Mouse (Mus musculus): ENCODE measurements around the gene Myo1d.

Myo1d gene

DNA sequence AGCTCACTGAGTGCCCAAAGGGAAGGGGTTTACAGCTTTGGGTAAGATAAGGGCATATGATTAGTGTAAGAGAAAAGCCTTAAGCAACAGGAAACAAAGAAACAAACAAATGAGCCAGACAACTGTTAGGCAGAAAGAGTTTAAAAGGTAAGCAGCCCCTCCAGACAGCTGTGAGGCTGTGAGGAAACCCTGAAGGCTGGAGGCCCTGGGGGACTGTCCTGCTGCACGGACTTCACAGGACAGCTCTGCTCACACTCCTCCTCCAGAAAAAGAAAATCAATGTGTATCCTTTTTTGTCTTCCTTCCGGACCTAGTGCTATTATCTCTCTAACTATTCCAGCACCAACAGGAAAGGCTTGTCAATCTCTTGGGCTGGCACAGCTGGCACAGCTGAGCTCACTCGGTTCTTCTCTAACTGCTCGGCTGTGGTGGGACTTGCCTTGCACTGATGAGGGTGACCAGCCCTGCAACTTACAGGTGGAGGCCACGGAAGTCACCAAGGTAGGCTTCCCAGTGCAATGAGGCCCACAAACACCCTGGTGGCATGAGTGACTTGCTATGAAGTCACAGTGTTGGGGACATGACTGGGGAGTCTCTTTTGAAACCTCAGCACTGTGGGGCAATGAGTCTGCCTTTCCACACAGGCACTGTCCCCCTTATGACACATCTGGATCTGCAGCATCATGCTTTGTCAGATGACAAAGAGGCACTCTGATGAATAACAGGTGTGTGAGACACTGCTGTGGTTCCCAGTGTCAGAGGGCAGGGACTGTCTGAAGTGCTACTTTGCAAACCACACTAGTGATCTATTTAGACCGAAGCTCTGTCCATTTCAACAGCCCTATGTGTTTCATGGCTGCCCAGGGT, 275.1 kb downstream of the Myo1d start:
- DNase-seq (ENCODE audit: low spot score in 2 of 2): peak; percentile 39 to 56

DNA sequence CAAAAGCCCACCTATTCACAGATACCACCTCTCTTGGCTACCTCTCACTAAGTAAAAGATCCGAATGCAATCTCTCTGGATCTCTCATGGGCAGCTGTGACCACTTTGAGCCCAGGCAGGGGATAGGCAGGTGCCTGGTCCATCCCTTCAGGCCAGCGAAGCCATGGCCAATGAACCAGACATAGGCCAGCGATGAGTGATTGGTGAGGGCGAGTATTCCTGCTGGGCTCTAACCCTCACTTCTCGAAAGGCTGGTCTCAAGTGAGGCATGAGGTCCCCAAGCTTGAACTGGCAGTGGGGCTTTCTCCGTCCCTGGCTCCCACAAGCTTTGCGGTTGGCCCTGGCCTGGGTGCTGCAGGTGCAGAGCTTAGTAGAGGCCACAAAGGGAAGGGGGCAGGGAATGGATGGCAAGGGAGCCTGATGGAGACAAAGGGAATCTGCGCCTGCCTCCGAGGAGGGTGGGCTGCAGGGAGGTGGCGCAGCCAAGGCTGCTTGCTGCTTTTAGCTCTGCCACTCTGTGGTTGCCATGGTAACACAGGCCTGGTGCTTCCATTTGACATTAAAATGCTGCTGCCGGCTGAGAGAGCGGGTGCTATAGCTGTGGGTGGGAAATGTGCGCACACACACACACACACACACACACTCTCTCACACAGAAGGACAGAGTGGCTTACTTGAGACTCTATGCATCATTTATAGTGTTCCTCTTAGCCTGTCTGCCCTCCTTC, 275.9 kb downstream of the Myo1d start:
- DNase-seq (ENCODE audit: low spot score in 2 of 2): peak; percentile 72 to 77

DNA sequence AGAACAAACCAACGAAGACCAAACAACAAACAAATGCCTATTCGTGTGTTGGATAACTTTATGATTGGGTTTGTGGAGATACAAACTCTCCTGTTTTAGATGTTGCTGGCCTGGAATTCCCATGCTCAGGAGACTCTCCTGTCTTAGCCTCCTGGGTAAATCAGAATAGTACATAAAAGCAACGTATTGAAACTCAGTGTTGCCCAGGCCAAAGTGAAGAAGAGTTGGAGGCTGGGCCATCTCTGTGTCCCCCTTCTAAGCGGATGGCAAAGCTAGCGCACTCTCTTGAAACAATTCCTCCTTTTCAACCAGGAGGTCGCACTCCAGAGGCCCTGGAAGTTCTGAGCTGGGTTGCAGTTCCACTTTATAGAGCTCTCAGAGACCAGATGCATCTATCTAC, 276.5 kb downstream of the Myo1d start:
- DNase-seq (ENCODE audit: low spot score in 2 of 2): no peak

DNA sequence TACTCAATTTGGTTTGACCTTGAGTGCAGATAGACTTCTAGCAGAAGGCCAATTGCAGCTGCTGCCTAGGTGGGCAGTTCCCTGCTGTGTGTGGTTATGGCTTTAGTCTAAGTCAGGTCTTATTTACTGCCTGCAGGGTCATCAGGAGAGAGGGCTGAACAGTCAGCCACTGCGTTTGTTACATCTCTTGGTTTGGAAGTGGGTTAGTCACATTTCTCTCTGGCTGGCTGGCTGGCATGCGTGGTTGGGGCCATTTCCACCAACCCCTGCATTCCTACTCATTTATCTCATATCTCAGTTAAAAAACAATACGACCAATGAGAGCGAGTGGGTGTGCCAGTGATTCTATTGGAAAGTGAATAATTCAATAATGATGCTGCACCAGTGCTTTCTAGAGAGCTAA, 280.3 kb downstream of the Myo1d start:
- DNase-seq (ENCODE audit: low spot score in 2 of 2): no peak

DNA sequence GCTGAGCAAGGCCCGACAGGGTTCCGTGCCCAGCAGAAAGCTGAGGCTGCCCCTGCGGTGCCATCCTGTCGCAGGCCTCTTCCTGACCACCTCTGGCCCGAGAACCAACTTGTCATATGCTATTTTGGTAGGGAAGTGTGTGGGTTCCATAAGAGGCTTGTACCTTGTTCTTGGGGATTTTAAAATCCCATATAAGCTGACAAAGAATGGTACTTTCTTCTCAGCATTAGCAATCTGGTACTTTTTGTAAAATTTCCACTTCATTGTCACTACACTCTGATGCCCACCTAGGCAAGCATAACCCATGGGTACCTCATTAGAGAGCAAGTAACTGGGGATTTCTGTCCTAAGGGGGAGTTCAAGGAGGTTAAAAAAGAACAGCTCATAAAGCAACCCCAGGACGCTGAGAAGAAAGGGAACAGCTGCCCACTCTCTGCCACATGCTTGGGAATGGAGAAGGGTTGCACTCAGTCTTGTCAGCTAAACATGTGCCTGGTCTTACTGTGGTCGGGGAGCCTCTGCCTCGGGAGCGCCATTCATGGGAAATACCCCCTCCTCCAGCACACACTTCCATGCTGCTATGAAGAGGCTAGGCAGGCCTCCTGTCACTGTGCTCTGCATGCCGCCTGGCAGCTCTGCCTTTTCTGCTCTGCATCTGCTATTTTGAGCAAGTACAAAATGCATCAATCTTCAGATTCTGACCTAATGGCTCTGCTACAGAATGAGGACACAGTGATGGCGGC, 281.3 kb downstream of the Myo1d start:
- DNase-seq (ENCODE audit: low spot score in 2 of 2): no peak

DNA sequence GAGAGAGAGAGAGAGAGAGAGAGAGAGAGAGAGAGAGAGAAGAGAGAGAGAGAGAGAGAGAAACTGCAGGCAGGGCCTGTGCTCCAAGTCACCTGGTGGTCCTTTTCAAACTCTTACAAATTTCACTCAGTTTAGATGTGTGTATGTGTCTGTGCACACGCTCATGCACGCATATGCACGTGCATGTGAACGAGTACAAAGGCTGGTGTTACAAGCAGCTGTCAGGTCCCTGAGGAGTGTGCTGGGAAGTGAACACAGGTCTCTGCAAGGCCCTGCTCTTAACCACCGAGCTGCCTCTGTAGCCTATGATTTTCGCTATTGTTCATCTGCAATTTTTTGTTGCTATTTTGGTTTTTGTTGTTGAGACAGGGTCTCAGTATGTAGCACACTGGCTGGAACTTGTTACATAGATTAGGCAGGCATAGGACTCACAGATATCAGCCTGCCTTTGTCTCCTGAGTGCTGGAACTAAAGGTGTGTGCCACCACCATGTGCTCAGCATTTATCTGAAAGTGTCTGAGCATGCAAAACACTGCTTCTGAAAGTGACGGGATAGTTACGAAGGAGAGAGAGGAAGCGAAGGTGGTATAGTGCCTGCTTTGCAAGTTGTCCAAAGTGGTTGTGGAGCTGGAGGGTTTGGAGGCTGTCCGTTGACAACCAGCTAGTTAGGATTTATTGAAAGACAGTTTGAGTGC, 282.5 kb downstream of the Myo1d start:
- DNase-seq (ENCODE audit: low spot score in 2 of 2): no peak

DNA sequence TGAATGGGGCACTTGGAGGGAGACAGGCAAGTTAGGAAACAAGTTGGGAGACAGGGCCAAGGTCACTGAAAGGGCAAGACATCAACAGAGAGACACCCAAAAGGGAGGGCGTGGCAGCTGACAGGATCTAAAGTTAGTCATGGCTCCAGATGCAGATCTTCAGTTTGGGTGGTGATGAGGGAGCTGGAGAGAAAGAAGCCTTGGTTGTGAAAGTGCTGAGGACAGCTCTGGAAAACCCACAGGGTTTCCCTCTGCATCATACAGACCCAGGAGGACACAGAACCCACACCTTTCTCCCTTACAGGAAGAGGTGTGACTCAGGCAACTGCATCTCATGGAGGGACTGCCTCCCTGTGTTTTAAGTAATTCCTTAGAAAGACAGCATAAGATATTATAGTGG, 283.2 kb downstream of the Myo1d start:
- no peak for DNase-seq (ENCODE audit: low spot score in 2 of 2)

DNA sequence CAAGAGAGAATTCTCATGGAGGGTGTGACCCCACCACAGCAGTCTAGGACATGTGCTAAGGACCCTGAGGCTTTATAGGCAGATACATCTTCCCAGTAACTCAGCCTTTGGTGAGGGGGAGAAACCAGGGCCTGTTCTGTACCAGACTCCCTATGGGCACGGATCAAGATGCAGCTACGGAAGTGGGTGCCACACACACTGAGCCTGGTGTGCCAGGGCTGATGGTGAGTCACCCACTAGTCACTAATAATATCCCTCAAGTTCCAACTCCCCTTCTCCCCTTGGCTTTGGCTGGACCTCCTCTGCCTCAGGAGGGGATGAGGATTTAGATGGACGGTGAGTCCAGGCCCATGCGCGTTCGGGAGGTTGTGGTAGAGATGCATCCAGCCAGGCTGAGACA, 283.9 kb downstream of the Myo1d start:
- no peak for DNase-seq (ENCODE audit: low spot score in 2 of 2)

DNA sequence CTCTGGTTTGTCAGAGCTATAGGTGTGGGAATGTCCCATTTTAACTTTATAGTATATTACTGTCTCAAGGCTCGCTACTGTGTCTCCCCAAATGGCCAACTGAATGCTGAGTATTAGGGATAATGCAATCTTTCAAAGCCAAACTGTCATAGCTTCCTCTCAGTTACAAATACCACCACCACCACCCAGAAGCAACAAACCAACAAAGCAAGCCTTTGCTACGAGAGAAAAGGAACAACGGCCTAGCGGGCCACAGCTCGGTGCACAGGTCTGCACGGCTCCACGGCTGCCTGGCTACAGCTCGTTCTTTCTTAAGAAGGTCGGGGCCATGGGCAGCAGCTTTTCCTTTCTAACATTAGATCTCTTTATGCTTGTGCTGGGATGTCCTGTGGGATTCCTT, 285.0 kb downstream of the Myo1d start:
- no peak for DNase-seq (ENCODE audit: low spot score in 2 of 2)

DNA sequence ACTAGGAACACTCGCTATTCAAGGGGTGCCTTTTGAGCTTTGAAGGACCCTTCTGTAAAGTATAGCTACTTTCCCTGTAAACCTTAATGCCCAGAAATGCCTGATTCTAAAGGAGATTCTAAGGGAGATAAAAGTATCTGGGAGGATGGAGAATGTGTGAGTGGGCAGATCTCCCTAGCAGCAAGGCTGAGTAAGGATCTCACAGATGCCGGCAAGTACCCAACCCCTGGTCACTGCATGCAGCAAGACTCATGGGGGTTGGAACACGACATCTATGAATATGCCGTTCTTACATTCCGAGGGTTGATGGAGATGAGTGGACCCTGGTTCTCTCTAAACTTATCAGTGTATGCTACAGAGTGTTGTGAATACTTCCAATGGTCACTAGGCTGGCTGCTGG, 286.6 kb downstream of the Myo1d start:
- no peak for DNase-seq (ENCODE audit: low spot score in 2 of 2)

DNA sequence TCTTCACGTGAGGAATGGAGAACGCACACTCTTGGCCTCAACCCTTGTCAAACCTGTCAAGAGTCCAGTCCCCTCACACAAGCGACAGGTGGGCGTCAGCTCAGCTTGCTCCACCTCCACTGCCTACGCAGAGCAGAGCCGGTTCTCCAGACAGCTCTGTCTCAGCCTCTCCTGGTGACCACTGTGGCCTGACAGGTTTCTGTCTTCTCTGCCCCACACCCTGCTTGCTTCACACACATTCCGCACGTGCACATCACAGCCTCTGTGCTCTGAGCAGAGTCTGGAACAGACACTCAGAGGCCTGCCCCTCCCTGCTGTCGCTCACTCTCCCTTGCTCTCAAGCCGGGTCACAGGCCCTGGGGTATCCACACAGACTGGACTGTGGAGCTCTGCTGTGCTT, 289.0 kb downstream of the Myo1d start:
- no peak for DNase-seq (ENCODE audit: low spot score in 2 of 2)

DNA sequence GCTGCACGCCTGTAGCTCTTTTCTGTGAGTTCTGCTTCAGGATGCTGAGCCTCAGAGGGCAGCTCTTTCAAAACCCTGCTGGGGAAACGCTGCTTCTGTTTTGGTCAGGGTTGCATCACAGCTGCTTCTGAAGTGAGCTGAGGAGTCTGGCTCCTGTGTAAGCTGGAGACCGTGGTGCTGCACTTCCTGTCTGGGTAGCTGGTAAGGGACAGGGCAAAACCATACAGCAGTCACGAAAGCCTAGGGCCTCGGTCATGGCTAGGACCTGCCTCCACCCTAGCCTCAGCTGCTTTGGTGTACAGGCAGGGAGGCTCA, 290.0 kb downstream of the Myo1d start:
- DNase-seq (ENCODE audit: low spot score in 2 of 2): peak in 1 of 2 experiments; percentile 36

DNA sequence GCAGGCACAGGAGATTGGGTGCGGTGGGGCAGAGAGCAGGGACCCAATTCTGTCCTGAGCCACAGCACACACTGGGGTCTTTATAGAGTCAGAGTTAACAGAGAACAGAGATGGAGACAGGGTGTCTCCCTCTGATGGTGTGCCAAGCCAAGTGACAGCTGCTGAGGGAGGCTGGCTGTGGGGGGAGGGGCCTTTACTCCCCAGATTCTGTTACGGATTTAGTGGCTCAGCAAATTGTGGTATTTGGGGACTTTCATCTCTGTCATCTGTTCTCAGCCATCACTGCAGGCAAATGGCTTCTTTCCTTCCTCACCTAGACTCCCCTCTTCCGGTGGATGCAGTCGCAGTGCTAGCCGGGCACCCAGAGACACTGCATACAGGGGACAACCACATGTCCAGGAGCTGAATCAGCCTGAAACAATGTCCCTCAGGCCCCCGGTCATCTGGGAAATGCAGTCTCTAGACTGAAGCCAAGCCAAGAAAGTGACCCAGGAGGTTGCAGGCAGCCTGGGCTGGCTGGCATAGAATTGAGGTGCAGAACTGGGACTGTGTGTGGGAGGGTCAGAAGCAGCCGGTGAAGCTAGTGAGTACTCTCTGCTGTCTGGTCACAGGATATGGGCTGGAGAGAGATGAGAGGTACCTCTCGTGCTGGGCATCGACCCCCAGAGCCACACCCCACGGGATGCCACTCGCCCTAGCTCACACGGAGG, 290.5 kb downstream of the Myo1d start:
- DNase-seq (ENCODE audit: low spot score in 2 of 2): peak in 1 of 2 experiments; percentile 51

DNA sequence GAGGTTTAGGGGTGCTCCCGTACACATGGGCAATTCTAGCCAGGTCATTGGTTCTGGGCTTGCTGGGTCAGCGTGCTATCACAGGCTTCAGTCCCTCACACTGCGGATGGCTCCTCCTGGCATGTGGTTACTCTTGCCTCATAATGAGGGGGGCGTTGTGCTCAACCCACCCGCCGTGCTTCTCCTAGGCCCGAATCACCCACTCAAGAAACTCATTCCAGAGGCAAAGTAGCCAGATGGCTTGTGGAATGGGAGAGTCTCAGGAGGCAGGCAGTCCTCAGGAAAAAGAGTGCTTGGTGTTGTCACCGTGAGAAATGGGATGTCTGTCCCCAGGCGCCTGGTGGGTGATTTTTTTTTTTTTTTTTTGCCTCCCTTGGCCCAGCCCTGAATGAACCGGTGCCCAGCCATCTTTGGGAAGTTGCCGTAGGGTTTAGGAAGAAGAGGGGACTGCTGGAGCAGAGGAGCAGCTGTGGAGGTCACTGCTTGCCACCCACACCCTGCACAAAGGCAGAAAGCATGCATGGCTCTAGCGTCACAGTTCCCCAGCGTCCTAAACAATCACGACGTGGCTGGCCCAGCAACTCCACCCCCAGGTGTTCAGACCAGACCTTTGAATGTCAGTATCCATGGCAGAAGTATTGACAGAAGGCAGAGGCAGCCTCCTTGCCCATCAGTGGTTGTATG, 291.8 kb downstream of the Myo1d start:
- DNase-seq (ENCODE audit: low spot score in 2 of 2): no peak

DNA sequence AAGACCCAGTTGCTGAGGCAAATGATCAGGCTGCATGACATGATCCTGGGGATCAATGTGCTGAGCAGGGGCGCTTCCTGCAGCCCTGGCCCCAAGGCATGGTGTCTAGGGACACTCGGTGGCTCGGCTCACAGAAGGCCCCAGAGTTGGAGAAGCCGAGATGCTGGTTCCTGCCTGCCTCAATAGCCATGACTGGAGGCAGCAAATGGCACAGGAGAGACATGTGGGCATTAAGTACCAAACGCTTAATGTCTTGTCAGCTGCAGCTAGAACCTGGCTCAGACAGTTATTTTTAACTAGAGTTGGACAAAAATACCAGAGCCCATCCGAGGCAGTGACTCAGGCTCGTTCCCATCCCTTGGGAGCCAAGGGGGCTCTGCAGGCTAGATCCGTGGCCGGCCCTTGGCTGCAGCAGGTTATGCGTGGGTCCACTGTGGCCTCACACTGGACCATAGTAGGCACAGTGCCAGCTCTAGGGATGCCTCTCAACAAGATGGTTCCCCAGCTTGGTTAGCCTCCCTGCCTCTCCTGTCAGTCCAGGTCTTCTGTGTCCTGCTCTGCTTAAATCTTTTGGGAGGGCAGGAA, 294.1 kb downstream of the Myo1d start:
- DNase-seq (ENCODE audit: low spot score in 2 of 2): no peak

DNA sequence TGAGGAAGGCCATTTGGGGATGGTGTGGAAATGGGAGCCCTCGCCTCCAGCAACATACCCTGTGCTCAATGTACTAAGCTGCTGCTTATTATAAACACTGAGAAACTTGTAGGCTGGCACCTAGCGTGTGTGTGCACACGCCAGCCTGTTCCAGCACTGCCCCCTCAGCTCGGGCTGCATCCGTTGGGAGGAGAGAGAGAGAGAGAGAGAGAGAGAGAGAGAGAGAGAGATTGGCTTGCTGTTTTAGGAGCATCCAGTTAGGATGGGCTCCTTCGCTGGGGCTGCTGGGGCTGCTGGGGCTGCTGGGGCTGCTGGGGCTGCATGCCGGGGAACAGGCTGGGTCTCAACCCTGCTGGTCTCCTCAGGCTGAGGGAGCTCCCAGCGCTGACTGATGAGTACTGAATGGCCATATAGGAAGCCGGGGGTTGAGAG, 294.7 kb downstream of the Myo1d start:
- no peak for DNase-seq (ENCODE audit: low spot score in 2 of 2)

DNA sequence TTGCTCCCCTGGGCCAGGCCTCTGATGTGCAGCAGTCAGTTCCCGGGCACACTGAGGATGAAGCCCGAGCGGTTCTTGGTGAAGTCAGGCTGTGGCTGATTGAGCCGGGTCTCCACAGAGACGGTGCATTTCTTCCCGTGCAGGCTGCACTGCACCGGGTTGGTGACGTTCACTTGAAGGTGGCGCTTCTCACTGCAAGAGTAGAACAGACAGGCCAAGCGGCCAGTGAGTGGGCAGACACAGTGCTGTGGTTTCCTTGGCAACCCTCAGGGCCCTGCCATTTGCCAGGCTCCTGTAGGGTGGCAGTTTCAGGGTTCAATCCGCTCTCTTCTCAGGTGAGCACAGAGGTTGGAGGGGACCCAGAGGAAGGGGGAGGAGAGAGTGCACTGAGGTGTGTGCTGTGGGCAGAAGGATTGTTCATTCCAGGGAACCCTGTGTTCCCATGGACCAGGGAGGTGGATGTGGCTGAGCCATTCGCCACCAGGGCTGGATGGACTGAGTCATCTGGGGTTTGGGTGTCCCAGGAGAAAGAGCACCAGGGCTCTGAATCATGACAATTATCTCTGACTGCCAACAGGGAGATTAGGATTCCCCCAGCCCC, 295.5 kb downstream of the Myo1d start:
- no peak for DNase-seq (ENCODE audit: low spot score in 2 of 2)

DNA sequence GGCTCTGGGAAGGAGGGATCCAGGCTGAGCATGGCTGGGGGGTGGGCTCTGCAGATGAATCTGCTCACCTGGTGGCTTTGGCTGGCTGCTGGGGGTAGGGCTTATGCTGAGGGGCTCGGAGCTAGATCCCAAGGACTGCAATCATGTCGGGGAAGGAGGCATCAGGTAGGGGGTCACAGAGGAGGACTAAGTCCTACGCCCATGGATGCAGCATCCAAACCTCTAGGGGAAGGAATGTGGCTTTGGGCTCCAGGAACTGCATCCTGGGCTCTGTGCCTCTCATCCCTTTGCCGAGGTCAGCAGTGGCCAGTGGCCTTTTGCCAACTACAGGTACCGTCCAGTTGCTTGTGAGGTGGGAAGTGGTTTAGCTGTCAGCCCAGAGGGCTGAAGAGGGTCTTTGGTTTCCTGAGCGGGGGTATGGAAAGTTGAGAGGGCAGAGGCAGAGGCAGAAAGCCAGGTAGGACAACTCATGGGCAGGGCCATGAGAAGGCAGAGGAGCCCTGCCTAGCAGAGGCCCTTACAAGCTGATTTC, 296.2 kb downstream of the Myo1d start:
- no peak for DNase-seq (ENCODE audit: low spot score in 2 of 2)

DNA sequence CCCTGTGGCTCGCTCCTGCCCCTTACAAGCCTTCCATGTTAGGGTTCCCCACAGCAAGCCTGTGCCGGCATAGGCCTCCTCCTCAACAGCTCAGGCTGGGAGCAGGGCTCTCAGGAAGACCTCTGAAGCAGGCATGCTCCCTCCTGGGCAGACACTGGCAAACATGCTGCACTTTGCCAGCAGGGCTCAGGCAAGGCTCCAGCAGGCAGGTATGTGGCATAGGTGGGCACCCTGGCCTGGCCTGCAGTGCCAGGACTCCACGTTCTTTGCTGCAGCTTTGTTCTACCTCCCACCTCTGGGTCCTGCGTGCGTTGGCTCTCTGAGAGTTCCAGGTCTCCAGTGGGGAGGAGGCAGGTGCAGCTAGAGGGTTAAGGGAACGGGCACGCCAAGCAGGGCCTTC, 296.9 kb downstream of the Myo1d start:
- DNase-seq (ENCODE audit: low spot score in 2 of 2): no peak

DNA sequence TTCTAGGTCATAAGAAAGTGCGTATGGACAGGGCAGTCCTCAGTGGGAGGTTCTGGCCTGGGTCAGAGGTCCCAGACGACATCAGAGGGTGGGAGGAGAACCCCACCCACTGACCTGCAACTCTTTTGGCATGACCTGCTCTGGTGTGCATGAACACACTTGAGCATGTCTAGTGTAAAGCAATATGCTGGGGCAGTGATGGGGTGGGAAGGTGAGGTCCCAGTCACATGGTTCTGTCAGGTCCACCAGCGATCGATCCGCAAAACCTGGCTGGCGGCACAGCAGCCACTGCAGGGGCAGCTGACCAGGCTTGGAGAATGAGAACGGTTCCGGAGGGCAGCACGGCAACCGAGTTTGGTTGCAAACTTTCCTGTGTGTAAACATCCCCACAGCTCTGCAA, 297.5 kb downstream of the Myo1d start:
- no peak for DNase-seq (ENCODE audit: low spot score in 2 of 2)

Measured in thymus, postnatal 10 days (tissue).